Mouse (Mus musculus) kidney, adult 2 months (tissue): ENCODE results near the gene Klhl7. TPM values are rescaled to one million over a fixed set of nuclear protein-coding genes. Genes with fewer than 3 reads are reported as not detected.

ENCODE experiments used
- DNase-seq: peaks from one replicate; pipeline ENCODE4 v3.0.0; 2021
- H3K27ac ChIP-seq: fragments of 200-500 bp; 2 replicates; pipeline ENCODE4 v1.5.1; 2012; ENCODE audit warnings: low read depth, low read length, control low read depth, inconsistent platforms; ENCODE audit not compliant: insufficient read depth
- H3K27me3 ChIP-seq: fragments of 200-500 bp; replicated peaks from 2 replicates; pipeline ENCODE4 v1.6.1; 2012; ENCODE audit warnings: mild to moderate bottlenecking, moderate library complexity, low read length, inconsistent platforms; ENCODE audit not compliant: control insufficient read depth, insufficient read depth
- H3K36me3 ChIP-seq: fragments of 200-500 bp; 2 replicates; pipeline ENCODE4 v1.6.1; 2012; ENCODE audit warnings: mild to moderate bottlenecking, moderate library complexity, low read length, inconsistent platforms; ENCODE audit not compliant: control insufficient read depth, insufficient read depth
- H3K4me1 ChIP-seq: fragments of 200-500 bp; 2 replicates; pipeline ENCODE4 v1.6.1; 2011; ENCODE audit warnings: low read length; ENCODE audit not compliant: control insufficient read depth, insufficient read depth
- H3K4me3 ChIP-seq: fragments of 200-500 bp; 2 replicates; pipeline ENCODE4 v1.5.1; 2011; ENCODE audit warnings: mild to moderate bottlenecking, low read depth, low read length, control low read depth; ENCODE audit not compliant: insufficient read depth
- CTCF ChIP-seq: fragments of 200-500 bp; conservative IDR thresholded peaks from 2 replicates; pipeline ENCODE4 v1.5.1; 2011; ENCODE audit warnings: low read depth, mild to moderate bottlenecking, control low read depth, low read length, moderate library complexity, mixed read lengths; ENCODE audit not compliant: insufficient read depth, insufficient read length
- POLR2A ChIP-seq: fragments of 200-500 bp; IDR thresholded peaks from one replicate; pipeline ENCODE4 v1.6.1; 2011; ENCODE audit warnings: low read depth, low read length, control low read depth
- WGBS: fragments of 180-500 bp; shearing (Covaris S2); methylation state at CpG from one replicate; pipeline ENCODE4 v1.1.7; 2018; 5-methylcytosine and 5-hydroxymethylcytosine counted together
- polyA plus RNA-seq: library from polyadenylated mRNA; depleted of rRNA; stranded (reverse); fragments of >200 nt; gene quantifications from 2 replicates; pipeline ENCODE4 v1.2.3, GENCODE M21; 2012

The Klhl7 gene
- polyA plus RNA-seq, 1 experiment: 7.7 TPM

DNA sequence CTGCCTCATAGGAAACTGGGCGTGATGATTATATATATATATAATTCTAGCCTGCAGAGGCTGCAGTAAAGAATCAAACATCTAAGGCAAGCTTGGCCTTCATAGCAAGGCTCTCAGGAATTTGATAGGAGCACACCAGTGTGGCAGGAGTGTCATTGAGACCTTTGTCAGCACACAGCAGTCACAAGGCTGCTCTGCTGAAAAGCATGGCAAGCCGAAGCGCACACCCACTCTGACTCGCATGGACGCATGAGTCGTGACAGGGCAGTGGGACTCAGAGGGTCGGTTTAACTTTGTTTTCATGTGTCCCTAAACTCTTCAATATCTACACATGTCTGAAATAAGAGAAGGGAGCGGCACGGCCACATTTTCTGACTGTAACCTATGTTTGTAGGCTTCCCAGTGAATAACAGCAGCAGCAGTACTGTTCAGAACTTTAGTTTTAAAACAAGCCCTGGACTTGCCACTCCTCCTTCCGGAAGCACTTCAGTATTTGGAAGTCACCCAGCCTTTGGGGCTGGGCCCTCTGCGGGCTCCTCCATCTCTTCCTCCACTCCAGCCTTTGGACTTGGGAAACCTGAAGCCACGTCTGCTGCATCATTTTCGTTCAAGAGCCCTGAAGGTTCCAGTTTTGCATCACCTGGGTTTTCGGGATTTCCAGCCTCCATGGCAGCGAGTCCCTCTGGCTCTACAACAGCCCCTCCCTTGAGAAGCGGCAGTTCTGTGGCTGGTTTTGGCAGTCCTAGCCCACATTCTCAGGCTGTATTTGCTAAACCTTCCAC lies 81.3 kb downstream of the Klhl7 start:
- no peak for DNase-seq
- no peaks in the 10 kb centered on the region for H3K27me3 ChIP-seq
- WGBS: 86% methylated on average over 16 of the region's 16 CpGs
- peaks cover 1% of the 10 kb centered on the region; the same call in 1 of the 2 replicates for H3K36me3 ChIP-seq
- no peaks in the 10 kb centered on the region for H3K4me1 ChIP-seq
- no peak overlapping the region for H3K27ac ChIP-seq
- TF ChIP-seq POLR2A (no peak), CTCF (no peak)
- H3K4me3 ChIP-seq: no peak overlapping the region

DNA sequence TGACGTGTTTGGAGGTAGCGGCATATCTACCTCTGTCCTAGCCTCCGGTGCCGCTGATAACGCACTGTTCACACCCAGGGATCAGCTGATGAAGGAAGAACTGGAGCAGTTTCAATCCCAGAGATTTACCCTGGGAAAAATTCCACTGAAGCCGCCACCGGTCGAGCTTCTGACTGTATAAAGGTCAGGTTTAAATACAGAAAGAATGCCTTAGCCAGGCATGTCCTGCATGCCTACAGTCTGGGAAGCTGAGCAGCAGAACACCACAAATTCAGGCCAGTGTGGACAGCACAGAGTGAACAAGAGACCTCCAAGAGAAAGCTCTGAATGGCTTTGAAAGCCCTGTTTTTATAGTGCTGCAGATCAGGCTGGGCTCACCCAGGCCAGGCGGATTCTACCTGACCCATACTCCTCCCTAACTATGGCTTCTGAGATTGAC lies 81.9 kb downstream of the Klhl7 start:
- TF ChIP-seq CTCF: no peak
- TF ChIP-seq POLR2A: no peak
- WGBS: 83% methylated on average over 9 of the region's 9 CpGs
- peaks cover 1% of the 10 kb centered on the region; the same call in 1 of the 2 replicates for H3K36me3 ChIP-seq

DNA sequence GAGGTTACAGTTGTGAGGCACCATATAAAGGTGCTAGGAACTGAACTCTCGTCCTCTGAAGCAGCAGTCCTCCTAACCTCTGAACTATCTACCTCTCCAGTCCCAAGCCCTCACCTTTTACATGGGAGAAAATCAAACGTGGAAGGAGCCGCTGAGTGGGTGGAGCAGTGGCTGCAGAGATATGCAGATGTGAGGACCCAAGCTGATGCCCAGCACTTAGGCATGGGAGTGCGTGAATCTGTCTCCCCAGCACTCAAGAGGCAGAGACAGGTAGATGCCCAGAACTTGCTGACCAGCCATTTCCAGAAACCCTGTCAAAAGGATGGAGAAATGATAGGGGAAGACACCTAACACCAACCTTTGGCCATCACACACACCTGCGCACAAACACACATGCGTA lies 82.7 kb downstream of the Klhl7 start:
- Histone ChIP-seq H3K4me3 (no peak overlapping the region), H3K36me3 (no peaks in the 10 kb centered on the region), H3K27ac (no peak overlapping the region), H3K4me1 (no peaks in the 10 kb centered on the region), H3K27me3 (no peaks in the 10 kb centered on the region)
- DNase-seq: no peak
- no peak for TF ChIP-seq CTCF
- TF ChIP-seq POLR2A: no peak
- WGBS: 92% methylated on average over 6 of the region's 6 CpGs

More for the DNA sequence above, 81.9 kb downstream of the Klhl7 start:
- Histone ChIP-seq H3K27ac (no peak overlapping the region), H3K4me3 (no peak overlapping the region), H3K27me3 (no peaks in the 10 kb centered on the region), H3K4me1 (no peaks in the 10 kb centered on the region)
- DNase-seq: no peak

DNA sequence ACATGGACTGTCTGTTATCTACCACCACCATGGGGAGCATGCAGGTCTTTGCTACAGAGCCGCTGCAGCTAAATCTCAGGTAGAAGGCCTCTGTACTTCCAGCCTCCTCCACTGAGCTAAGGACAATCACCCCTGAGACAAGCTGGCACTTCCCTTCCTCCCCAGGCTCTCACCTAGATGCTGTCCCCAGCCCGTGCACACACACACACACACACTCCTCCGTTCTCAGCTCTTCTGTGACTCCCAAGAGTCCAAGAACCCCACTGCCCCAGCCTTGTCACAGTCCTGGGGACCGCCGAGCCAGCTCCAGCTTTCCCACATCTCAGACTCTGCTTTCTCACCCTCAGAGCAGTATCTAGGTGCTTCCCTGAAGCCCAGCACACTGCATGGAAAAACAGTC lies 83.6 kb downstream of the Klhl7 start:
- no peaks in the 10 kb centered on the region for H3K36me3 ChIP-seq
- WGBS: 97% methylated on average over 5 of the region's 5 CpGs
- no peak overlapping the region for H3K27ac ChIP-seq
- no peak for DNase-seq
- no peak for TF ChIP-seq CTCF
- TF ChIP-seq POLR2A: no peak
- no peaks in the 10 kb centered on the region for H3K4me1 ChIP-seq
- H3K4me3 ChIP-seq: no peak overlapping the region
- no peaks in the 10 kb centered on the region for H3K27me3 ChIP-seq

DNA sequence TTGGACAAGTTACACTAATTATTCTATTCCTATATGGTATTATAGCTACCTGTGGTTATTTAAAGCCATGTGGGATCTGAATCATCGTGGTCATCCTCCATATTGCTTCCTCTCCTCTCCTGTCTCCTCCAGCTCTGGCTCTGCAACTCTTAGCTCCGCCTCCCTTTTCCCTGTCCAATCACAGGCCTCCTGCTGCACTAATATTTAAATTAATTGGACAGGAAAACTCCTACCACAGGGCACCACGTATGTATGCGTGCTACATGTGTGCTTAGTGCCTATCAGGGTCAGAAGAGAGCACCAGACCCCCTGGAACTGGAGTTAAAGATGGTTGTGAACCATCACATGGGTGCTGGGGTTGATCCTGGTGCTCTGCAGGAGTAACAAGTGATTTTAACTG lies 88.1 kb downstream of the Klhl7 start:
- Histone ChIP-seq H3K27ac (no peak overlapping the region), H3K4me3 (no peak overlapping the region), H3K4me1 (no peaks in the 10 kb centered on the region), H3K36me3 (no peaks in the 10 kb centered on the region), H3K27me3 (no peaks in the 10 kb centered on the region)
- WGBS: 74% methylated on average over 4 of the region's 4 CpGs
- no peak for DNase-seq
- TF ChIP-seq CTCF: no peak
- TF ChIP-seq POLR2A: no peak

DNA sequence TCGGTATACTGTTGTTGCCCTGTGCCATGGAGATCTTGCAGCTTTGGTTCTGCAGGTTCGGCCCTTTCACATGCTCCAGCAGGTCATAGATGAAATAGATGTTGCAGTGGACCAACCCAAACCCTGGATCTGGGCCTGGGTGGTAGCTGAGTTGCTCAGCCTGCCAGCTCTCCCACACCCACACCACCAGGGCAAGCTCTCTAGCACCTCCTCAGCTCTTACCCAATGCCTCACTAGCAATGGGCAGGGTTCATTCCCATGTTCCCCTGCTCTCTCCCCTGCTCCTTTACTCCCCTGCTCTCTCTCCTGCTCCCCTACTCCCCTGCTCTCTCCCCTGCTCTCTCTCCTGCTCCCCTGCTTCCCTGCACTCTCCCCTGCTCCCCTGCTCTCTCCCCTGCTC lies 91.4 kb downstream of the Klhl7 start:
- no peak for DNase-seq
- H3K4me1 ChIP-seq: no peaks in the 10 kb centered on the region
- 88% methylated on average over 2 of the region's 2 CpGs for WGBS
- no peak overlapping the region for H3K4me3 ChIP-seq
- no peak overlapping the region for H3K27ac ChIP-seq
- H3K36me3 ChIP-seq: no peaks in the 10 kb centered on the region
- TF ChIP-seq CTCF (no peak), POLR2A (no peak)
- no peaks in the 10 kb centered on the region; the same call in 1 of the 2 replicates for H3K27me3 ChIP-seq

GRCm38 (mm10) chr5:24201006-24201405 lies 100.6 kb downstream of the Klhl7 start:
- no peak overlapping the region for H3K27ac ChIP-seq
- no peaks in the 10 kb centered on the region; the same call in 1 of the 2 replicates for H3K27me3 ChIP-seq
- H3K36me3 ChIP-seq: no peaks in the 10 kb centered on the region
- no peak for DNase-seq
- H3K4me3 ChIP-seq: no peak overlapping the region
- WGBS: 75% methylated on average over 4 of the region's 4 CpGs
- H3K4me1 ChIP-seq: no peaks in the 10 kb centered on the region
- no peak for TF ChIP-seq CTCF
- no peak for TF ChIP-seq POLR2A

DNA sequence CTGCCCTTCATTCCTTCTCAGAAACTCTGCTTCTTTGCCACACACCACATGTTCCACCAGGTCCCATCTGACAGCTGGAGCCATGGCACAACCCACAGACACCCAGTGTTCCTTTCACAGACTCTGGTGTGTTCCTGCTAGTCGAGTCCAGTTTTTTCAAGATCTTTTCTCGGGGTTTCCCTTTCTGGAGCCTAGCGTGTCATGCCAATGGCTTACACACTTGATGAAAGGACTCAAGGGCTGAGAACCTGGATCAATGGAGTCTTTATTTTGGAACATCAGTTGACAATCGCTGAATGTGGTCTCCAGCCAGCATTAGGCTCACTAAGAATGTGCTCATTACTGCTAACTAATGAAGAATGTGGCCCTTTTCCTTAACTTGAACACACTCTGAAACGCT lies 102.1 kb downstream of the Klhl7 start:
- Histone ChIP-seq H3K27me3 (no peaks in the 10 kb centered on the region), H3K4me1 (no peaks in the 10 kb centered on the region), H3K36me3 (no peaks in the 10 kb centered on the region), H3K27ac (no peak overlapping the region), H3K4me3 (no peak overlapping the region)
- DNase-seq: no peak
- no peak for TF ChIP-seq POLR2A
- TF ChIP-seq CTCF: no peak
- 86% methylated on average over 5 of the region's 5 CpGs for WGBS
